Mouse (Mus musculus): Measurements from ENCODE around the gene Cfap77.

The Cfap77 gene

DNA sequence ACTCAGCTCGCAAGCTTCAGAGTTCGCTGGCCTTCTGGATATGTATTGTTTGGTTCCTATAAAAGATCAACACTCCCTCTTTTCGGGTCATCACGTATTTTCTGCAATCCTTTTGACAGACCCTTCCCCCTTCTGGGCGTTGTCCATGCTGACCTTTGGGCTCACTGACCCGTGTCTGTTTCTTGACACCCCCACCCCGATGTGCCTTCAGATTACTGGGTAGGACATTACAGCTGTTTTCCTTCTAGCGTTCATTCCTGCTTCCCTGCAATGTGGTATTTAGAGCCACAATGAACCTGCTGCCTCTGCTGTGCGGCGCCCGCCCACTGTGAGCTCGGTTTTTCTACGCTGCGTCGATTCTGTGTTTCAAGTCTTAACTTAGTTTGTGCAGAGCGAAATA lies 8.7 kb downstream of the Cfap77 start:
- no peak for DNase-seq

- no peak for DNase-seq
These were observed 12.7 kb downstream of the Cfap77 start for GRCm38 (mm10) chr2:29042124-29042523.

GRCm38 (mm10) chr2:29041477-29041768 lies 13.4 kb downstream of the Cfap77 start:
- DNase-seq, result no peak

DNA sequence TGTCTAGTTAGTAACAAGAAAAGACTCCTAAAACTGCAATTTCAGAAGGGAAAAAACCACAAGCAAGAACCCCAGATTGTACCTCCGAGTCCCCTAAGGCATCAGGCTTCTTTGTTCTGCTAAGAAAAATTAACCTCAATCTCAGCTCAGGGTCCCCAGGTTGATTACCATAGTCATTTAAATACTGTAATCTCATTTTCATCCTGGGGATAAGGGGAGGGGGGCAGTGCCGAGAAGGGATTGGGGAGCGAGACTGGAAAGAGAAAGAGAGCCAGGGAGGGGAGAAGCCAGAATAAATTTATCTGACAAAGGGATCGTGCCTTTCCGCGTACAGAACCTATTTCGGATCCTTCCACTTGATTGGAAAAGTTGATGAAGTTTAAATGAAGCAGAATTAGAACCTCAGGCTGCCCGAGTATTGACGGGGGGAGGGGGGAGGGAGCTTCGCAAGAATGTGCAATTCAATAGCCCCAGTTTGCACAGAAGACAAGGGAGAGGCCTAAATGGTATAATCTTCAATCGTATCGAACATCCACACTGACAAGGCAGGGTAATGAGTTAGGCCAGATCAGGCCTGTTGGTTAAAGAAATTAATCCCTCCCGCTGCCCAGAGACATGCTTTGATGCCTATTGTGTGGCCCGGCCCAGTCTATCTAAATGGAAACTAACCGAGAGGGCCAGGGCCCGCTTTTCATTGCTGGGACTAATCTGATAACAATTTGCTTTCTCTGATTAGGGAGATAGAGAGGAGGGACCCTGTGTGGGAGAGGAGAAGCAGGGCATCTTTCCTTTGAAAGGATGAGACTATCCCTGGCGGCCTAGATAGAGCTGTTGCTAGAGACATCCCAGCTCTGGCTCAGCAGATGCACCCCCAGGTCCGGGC lies 14.0 kb downstream of the Cfap77 start:
- DNase-seq, result no peak

DNA sequence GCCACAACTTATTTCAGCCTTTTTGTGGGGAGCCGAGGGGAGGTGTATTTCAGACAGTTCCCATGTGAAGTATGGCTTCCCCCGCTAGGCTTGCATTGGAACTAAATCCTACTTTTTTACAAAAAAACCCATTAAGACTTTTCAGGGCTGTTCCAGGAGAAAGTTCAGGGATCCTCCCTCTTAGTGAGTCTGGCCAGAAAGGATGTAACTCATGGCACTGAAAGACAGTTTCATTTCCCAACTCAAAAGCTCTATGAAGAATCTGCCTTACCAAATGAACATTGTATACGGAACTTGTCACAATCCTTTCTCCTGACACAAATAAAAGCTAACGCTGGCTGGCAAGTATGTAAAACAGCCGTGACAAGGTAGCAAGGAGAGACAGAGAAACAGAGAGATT lies 15.1 kb downstream of the Cfap77 start:
- DNase-seq, result no peak

DNA sequence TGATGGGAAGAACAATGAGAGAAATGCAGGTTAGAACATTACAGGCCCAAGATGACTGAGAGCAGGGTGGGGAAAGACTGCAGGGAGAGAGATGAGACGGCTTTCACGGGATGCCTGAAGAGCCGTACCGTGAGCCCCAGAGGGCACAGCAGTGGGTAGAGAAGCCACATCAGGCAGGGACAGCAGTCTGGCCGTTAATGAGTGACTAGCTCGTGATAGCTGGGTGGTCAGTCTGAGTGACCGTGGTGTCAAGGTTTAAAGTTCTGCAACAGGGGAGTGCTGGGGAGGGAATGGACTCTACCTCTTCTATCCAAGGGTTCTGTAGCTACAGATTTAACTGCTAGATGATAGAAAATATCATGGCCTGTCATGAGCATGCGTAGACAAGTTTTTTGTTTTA lies 19.2 kb downstream of the Cfap77 start:
- DNase-seq, result peak; percentile 78 to 89

DNA sequence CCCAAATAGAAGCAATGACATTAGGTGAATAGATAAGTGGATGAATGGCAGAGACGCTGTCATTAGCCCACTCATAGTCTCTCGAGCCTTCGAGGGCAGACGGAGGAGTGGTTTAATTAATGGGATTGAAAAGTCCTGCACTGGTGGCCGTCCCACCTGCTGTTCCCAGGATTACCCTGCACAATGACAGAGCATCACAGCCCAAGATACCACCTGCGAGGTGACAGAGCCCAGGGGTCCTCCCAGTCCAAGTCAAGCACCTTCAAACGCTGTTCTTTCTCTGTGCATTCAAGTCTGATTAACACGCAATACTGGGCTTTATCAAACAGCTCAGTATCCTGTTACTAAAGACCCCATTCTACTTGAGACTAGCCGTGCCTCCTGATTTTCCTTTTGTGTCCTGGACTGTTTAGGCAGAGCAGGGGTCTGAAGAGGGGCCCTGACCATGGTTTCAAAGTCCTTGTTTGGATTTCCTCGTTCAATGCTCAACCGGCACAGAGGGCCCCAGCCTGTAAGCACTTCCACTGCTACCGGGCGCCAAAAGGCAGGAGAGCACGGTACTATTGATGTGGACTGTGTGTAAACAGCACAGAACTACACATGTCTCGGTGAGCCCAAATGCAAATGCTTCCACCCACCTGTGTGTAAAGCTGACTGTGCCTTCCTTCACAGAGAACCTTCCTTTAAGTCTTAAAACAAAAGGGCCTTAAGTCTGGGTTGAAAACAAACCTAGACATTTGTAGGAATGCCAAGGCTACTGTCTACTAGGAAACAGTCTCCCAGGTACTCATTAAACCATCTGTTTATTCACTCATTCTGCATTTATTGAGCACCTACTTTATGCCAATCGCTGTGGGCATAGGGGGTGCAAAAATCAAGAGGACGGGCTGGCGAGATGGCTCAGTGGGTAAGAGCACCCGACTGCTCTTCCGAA lies 20.1 kb downstream of the Cfap77 start:
- DNase-seq, result peak; percentile 36 to 49

DNA sequence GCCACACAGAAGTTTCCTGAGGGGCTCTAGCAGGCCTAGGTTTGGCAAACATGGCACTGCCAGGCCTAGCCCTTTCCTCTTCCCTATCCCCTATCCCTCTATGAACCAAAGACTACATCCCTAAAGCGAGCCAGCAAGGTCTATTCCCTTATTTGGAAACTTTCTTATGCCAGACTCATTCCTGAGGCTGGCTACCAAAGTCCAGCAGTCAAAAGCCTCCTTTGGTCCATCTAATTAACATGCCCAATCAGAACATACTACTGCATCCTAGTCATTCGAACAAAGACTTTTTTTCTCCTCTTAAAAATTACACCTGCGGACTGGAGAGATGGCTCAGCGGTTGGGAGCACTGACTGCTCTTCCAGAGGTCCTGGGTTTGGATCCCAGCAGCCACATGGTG lies 22.9 kb downstream of the Cfap77 start:
- DNase-seq, result peak; percentile 19 to 47

- peak; percentile 23 to 46 for DNase-seq
These were observed 24.7 kb downstream of the Cfap77 start for GRCm38 (mm10) chr2:29030048-29030734.

GRCm38 (mm10) chr2:29025284-29025683 lies 29.6 kb downstream of the Cfap77 start:
- DNase-seq, result no peak

- no peak for DNase-seq
These were observed 31.9 kb downstream of the Cfap77 start for GRCm38 (mm10) chr2:29023001-29023400.

GRCm38 (mm10) chr2:29021025-29021424 lies 33.8 kb downstream of the Cfap77 start:
- DNase-seq, result no peak

DNA sequence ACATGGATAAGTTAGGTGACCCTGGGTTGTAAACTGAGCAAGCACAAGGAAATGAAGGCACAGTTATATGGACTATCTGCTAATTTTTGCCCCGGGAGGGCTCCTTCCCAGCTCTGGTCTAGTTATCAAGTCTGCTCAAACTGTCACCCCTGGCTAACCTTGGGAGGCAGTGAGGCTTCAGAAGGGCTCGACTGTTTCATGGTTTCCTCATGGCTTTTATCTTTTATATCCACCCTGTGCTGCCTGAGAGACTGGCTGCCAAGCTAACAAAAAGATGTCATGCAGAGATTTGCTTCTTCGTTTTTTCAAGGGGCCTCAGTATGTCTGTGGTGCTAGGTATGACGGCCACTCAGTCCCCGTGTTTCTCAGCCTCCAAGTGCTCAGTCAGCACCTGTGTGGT lies 36.2 kb downstream of the Cfap77 start:
- no peak for DNase-seq

DNA sequence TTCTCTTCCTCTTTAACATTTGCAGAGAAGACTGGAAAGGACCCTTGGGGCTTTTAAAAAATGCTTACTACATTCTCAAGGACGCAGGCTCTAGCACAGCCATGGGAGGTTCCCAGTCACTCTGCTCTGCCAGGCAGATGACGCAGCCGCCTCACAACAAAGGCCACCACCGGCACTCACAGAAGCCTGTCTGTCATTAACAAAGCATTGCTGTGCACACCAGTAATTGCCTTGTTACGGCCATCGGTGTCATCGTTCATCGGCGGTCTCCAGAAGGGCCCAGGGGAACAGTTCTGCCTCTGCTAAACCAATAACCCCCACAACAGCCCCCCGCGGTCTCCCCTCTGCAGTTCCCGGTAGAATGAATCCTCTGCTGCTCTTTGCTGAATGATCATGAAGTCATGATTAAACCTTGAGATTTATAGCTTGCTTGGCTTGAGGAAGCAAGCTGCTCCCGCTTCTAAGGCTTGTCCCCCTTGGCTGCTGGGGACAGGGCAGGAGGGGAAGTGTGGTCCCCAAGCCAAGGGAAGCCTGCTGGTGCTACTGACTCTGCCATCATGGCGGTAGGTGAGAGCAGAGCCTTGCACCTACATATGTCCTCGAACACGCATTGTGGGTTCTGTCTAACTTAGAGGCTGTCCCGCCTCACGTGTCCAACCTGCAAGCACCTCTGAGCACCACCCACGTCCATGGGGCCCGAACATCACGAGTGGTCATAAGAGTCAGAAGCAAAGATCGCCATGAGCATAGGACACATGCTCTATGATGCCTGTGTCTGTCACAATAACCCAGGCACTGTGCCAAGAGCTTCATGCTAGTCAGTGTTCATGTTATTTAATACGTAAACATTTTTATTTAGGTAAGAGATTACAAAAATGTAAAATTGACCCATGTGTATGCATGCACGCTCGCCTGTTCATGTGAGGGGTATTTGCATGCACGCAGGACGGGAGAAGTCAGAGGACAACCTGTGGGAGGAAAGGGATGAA lies 38.0 kb downstream of the Cfap77 start:
- DNase-seq, result peak in 1 of 2 experiments; percentile 16

DNA sequence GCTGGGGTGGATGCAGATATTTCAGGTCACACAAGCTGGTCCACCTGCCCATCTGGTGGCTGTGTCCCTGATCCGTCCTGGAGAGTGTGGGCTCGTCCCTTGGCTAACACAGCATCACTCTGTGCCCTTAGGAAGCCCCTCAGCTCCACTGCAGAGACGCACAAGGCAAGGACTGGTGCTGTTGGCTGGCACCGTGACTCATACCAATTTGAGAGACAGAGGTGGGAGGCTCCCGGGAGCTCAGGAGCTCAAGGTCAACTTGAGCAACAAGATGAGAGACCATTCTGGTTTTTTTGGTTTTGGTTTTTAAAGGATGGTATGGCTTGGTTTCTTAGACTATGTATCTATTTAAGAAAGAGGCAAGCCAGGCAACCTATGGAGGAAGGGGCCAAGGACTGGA lies 42.3 kb downstream of the Cfap77 start:
- DNase-seq, result no peak

DNA sequence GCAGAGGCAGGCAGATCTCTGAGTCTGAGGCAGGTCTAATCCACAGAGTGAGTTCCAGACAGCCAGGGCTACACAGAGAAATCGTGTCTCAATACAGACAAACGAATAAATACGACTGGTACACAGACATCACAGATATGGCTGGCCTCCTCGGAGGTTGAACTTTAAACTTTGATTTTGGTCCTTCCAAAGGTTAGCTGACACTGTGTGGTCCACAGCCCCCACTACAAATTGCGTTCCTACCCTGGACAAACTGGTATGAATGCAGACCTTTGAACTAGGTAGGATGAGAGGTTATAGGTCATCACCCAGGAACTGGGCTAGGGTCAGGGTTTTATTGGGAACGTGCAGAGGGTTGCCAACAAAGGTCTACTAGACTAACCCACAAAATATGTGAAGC lies 47.2 kb downstream of the Cfap77 start:
- no peak for DNase-seq

- no peak for DNase-seq
These were observed 48.3 kb downstream of the Cfap77 start for GRCm38 (mm10) chr2:29006455-29007034.

DNA sequence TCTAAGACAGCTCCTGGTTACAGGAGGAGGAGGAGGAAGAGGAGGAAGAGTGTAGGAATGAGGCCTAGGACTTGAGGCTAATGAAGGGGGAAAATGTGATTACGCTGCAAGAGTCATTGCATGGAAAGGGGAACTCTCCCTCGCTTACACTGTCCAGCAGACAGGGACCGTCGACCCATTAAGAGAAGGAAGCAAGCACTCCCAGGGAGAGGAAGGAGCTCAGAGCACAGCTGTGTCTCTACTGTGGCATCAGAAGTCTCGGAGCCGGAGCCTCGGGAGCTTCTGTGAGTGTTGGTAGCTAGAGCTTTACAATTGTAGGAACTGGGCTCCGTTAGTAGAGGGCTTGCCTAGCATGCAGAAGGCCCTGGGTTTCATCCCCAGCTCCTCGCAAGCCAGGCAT lies 50.8 kb downstream of the Cfap77 start:
- no peak for DNase-seq

DNA sequence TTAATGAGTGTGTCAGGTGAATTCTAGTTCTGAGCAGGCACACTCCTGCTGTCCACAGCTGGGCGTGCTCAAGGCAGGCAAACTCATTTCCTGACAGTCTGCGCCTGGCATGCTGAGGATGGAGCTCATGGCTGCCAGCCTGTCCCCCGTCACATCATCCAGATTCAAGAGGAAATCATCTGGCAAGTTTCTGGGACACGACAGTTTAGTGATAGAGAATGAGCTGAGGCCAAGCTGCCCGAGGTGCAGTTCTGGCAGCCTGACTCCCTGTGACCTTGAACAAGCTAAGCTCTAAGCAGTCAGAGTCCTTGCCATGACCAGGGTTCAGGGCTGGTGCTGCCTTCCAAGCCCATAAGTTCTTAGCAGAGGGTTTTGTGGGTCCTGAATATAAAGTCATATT lies 56.6 kb downstream of the Cfap77 start:
- no peak for DNase-seq

DNA sequence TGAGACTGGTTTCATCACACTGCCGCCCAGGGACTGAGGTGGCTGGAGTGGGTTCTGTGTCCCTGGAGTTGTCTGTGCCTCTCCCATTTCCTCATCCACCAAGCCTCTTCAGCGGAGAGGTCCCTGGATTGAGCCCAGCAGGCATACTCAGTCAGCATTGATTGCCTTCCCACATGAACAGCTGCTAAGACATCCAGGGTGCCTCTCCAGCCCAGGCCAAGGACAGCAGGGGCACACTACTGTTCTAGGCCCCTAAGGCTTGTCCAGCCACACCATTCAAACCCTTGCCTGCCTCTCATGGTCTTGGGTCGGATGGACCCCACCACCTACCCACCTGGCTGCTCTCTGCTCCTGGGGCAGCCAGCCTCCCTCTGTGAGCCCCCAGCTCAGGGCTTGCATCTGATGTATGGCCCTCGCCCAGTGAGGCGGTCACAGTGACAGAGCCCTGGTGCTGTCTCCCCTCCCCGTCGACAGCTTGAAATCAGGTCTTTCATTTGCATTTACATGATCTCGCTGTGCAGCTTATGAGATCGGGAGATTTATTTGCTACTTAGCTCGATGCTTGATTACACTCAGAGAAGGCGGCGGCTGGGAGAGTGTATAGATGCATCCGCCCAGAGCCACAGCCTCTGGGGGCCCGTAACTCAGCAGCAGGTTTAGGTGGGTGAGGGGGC lies 57.6 kb downstream of the Cfap77 start:
- DNase-seq, result no peak

- no peak for DNase-seq
These were observed 59.4 kb downstream of the Cfap77 start for GRCm38 (mm10) chr2:28995436-28995835.
